Mouse (Mus musculus) hematopoietic stem cell, adult 5-6 weeks (primary cell): Measurements from ENCODE around the gene Fgf23. TPM values are rescaled to one million over a fixed set of nuclear protein-coding genes. Genes with fewer than 3 reads are reported as not detected.

ENCODE experiments used
- ATAC-seq, 2 experiments: fragments of 125-278 bp in 1 of 2; replicated peaks in 1 of 2; 2 replicates each; pipeline ENCODE4 v1.8.0; 2016 to 2017; ENCODE audit warnings: inconsistent platforms in 2 of 2, mild to moderate bottlenecking in 2 of 2, moderate number of reproducible peaks in 2 of 2, low read depth in 1 of 2, moderate TSS enrichment in 1 of 2; ENCODE audit not compliant: low FRiP score in 2 of 2, poor library complexity in 2 of 2, severe bottlenecking in 2 of 2, insufficient read depth in 1 of 2, low TSS enrichment in 1 of 2
- total RNA-seq: library from RNA; stranded (forward); fragments of 172-1452, 232-1000 nt; gene quantifications from 2 replicates; pipeline ENCODE4 v1.2.3, GENCODE M21; 2017

Fgf23 gene
- total RNA-seq, 1 experiment from 2014 or later: not detected

- no peak for ATAC-seq
Observed at GRCm38 (mm10) chr6:127107413-127107812, 34.7 kb downstream of the Fgf23 start.

GRCm38 (mm10) chr6:127108368-127109060 is 35.8 kb downstream of the Fgf23 start:
- no peak for ATAC-seq

DNA sequence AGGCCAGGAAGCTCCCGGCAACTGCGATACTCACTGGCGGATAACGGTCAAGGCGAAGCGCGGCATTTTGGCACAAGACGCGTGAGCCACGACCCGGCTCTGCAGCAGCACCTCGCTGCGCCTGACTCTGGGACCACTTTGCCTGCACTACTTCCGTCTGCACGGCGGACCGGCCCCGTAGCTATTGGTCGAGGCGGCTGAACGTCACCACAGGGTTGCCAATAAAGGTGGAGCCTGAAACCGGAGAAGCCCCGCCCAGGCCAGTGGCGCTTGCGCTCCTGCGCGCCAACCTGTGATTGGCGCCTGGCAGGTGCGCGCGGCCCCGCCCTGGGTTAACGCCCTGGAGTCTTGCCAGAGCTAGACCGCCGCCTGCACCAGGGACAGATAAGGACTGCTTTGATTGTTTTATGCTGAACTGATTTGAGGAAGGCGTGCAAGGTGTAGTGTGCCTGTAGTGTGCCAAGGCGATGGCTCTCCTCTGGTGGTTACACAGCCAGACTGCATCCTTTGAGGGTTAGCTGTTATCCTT is 36.8 kb downstream of the Fgf23 start, which contains the start of gene Tigar:
Gene Tigar (minus strand): TSS at position 156 of the 529 bp plus-strand sequence.
- peak; percentile 98 to 99 for ATAC-seq

- ATAC-seq: no peak
Observed at GRCm38 (mm10) chr6:127114753-127115456, 42.2 kb downstream of the Fgf23 start.

- no peak; a peak in 1 of 4 replicates for ATAC-seq
Observed at GRCm38 (mm10) chr6:127122221-127122806, 49.6 kb downstream of the Fgf23 start.

DNA sequence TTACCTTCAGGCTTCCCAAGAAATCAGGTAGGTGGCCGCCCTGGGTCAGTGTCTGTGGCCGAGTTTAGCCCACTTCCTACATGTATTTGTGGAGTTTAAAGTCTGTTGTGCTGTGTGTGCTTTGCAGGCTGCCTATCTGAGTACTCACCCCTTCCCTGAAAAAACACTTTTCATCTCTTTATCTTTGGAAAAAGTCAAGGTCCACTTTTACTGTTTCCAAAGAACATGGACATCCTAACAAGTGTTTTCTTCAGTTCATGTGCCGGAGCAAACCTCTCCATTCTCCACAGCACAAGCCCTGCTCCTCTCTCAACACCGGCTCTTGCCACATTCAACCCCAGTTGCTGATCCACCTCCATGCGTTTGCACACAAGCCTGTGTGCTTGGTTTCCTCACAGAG is 50.3 kb downstream of the Fgf23 start:
- ATAC-seq: no peak

DNA sequence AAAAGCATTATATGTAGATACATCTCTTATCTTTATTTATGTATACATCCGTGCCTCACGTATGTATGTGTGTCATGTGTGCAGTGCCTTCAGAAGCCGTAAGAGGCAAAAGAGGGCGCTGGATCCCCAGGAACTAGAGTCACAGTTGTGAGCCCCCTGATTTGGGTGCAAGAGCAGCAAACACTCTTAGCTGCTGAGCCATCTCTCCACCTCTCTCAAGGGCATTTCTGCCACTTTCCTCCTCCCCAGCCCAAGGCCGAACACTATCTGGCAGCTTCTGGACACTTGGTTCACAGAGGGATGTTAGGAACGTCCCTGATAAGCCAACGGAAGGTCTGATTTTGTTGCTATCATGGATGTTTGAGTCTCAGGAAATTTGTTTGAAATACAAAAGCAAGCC is 50.8 kb downstream of the Fgf23 start:
- no peak for ATAC-seq

DNA sequence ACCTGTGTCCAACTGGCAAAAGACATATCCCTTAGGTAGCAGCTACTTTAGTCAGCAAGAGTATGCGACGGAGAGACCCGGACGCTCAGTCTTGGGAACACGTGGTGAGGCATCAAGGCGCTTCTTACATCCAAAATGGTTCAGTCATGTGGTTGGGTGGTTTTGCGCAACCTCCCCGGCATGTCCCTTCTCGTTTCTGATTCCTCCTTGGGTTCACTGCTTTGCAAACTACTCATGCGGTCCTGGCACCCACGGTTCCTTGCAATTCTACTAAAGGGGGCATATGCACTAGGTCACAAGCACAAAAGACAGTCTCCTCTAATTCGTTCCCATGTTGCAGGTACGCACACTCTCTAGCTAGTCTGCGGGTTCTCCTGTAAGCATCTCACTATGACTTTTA is 57.0 kb downstream of the Fgf23 start:
- no peak for ATAC-seq

- no peak for ATAC-seq
Observed at GRCm38 (mm10) chr6:127130377-127130776, 57.7 kb downstream of the Fgf23 start.

Other genes with a start within 250 kb of the Fgf23 start
- gene Ndufa9, start 223.8 kb upstream of the Fgf23 start, total RNA-seq: 93.8 and 106 TPM in 2 replicates
- gene Akap3, start 219.8 kb upstream of the Fgf23 start, total RNA-seq: not detected in 2 replicates
- 2.6 TPM in 1 of 2 replicates, not detected in the other for gene Dyrk4, start 151.1 kb upstream of the Fgf23 start, total RNA-seq
- gene Rad51ap1, start 133.3 kb upstream of the Fgf23 start, total RNA-seq: 112 and 143 TPM in 2 replicates
- 26.1 and 53.5 TPM in 2 replicates for gene D6Wsu163e, start 132.9 kb upstream of the Fgf23 start, total RNA-seq
- gene Fgf6, start 57.3 kb upstream of the Fgf23 start, total RNA-seq: not detected in 2 replicates
- gene Tigar, start 36.7 kb downstream of the Fgf23 start, total RNA-seq: 3.4 and 3.8 TPM in 2 replicates
- 57.3 and 129 TPM in 2 replicates for gene Ccnd2, start 79.3 kb downstream of the Fgf23 start, total RNA-seq